Mouse (Mus musculus) inflammation-experienced regulatory T-cells, adult 6 months (primary cell): ENCODE data around the gene Slc36a4. TPM values are rescaled to one million over a fixed set of nuclear protein-coding genes. Genes with fewer than 3 reads are reported as not detected.

Experiments
- ATAC-seq: one replicate; pipeline ENCODE4 v1.8.0; 2017
- polyA plus RNA-seq, 3 experiments: library from polyadenylated mRNA; unstranded; fragments of 100-300 nt; shearing (Covaris generic); gene quantifications; one replicate each; pipeline ENCODE4 v1.2.1; 2017

The Slc36a4 gene
- polyA plus RNA-seq, 3 experiments from 2014 or later = 5.0 to 6.4 (median 6.3) TPM

- no peak for ATAC-seq
Measured at GRCm38 (mm10) chr9:15727168-15727567, 17.6 kb downstream of the Slc36a4 start.

- ATAC-seq = no peak
Measured at GRCm38 (mm10) chr9:15731758-15732748, 22.5 kb downstream of the Slc36a4 start.

GRCm38 (mm10) chr9:15734056-15734866 lies 24.7 kb downstream of the Slc36a4 start:
- no peak for ATAC-seq

GRCm38 (mm10) chr9:15734867-15735131 lies 25.3 kb downstream of the Slc36a4 start:
- no peak for ATAC-seq

- ATAC-seq = no peak
Measured at GRCm38 (mm10) chr9:15737522-15737921, 28.0 kb downstream of the Slc36a4 start.

- ATAC-seq = no peak
Measured at GRCm38 (mm10) chr9:15741428-15741827, 31.9 kb downstream of the Slc36a4 start.

GRCm38 (mm10) chr9:15741931-15742330 lies 32.4 kb downstream of the Slc36a4 start:
- ATAC-seq = no peak

- no peak for ATAC-seq
Measured at GRCm38 (mm10) chr9:15745985-15746607, 36.6 kb downstream of the Slc36a4 start.

- ATAC-seq = no peak
Measured at GRCm38 (mm10) chr9:15746636-15747035, 37.1 kb downstream of the Slc36a4 start.

- ATAC-seq = no peak
Measured at GRCm38 (mm10) chr9:15748383-15748782, 38.8 kb downstream of the Slc36a4 start.

GRCm38 (mm10) chr9:15759318-15759717 lies 49.8 kb downstream of the Slc36a4 start:
- no peak for ATAC-seq

- no peak for ATAC-seq
Measured at GRCm38 (mm10) chr9:15766379-15766778, 56.8 kb downstream of the Slc36a4 start.

- no peak for ATAC-seq
Measured at GRCm38 (mm10) chr9:15766821-15767220, 57.3 kb downstream of the Slc36a4 start.

- no peak for ATAC-seq
Measured at GRCm38 (mm10) chr9:15772766-15773165, 63.2 kb downstream of the Slc36a4 start.

- no peak for ATAC-seq
Measured at GRCm38 (mm10) chr9:15773426-15773825, 63.9 kb downstream of the Slc36a4 start.

GRCm38 (mm10) chr9:15774911-15775310 lies 65.4 kb downstream of the Slc36a4 start:
- no peak for ATAC-seq

- ATAC-seq = no peak
Measured at GRCm38 (mm10) chr9:15781936-15782335, 72.4 kb downstream of the Slc36a4 start.

- ATAC-seq = no peak
Measured at GRCm38 (mm10) chr9:15786192-15786591, 76.7 kb downstream of the Slc36a4 start.

- ATAC-seq = no peak
Measured at GRCm38 (mm10) chr9:15786610-15787009, 77.1 kb downstream of the Slc36a4 start.

GRCm38 (mm10) chr9:15792076-15792475 lies 82.5 kb downstream of the Slc36a4 start:
- ATAC-seq = no peak
